Mouse (Mus musculus) gastrocnemius, postnatal 14 days (tissue): ENCODE results near the gene Ptk6. TPM values are rescaled to one million over a fixed set of nuclear protein-coding genes. Genes with fewer than 3 reads are reported as not detected.
"Not testable (repeated sequence)": the region's sequence is repeated elsewhere in the genome, so short reads cannot be mapped to it uniquely, and the experiment has no call there.

Experiments
- DNase-seq: peaks from one replicate; pipeline ENCODE4 v3.0.0; 2021; ENCODE audit warnings: mixed read lengths
- intact Hi-C: fragments of 180-260 bp; cut with DNase I; formaldehyde crosslinking; loops from one replicate; pipeline ENCODE4 v1.15.1; 2025; ENCODE audit warnings: low total_unique reads
- total RNA-seq, 2 experiments: library from RNA; stranded (reverse); gene quantifications; 2 replicates each; pipeline ENCODE4 v1.2.3; 2021

The Ptk6 gene
- total RNA-seq, 2 experiments from 2014 or later: not detected

DNA sequence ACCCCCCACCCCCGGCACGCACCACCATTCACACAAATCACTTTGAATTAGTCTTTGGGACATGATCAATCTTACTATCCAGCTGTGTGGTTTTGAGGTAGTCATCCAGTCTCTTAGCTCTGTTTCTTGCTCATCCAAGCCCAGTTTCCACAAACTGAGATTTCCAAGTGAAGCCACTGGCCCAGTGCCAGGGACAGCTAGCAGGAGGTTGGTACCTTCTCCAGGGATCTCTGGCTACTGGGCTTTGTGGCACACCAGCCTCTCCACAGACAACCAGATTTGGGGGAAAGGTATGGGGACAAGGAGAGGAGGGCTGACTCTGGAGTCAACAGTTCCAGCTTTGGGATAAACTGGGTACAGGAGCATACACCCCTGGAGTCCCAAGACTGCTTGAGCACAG, 17.8 kb upstream of the Ptk6 start:
- DNase-seq: no peak
- intact Hi-C loops: no loop called here

DNA sequence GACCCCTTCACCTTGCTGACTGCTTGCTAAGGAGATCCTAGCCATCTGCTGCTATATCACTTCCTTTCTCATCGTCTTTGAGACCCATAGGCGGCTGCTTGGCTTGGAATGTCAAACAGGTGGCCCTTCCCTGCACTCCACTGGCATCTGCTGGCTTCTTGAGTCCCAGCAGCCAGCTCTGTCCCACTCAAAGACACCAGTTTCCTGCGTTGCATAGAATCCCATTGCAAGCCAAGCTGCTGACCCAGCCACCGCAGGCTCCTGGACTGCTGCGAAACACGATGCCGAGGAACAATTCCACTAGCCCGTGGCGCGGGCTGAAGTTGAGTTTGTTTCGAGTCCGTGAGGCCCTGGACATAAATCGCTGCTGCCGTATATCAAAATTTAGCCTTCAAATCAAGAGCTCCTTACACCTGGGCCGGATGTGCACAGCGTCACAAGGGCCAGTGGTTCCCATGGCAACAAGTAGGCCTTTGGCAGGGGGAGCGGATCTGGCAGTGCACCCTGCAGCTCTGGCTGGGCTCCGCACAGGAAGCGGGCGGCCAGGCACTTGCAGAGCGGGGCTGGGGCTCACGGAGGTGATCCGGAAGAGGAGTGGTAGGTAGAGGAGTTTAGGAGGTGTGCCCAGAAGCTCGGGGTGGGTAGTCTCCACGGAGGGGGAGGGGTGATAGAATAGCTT, 17.1 kb upstream of the Ptk6 start, which contains the start of gene Fndc11:
Gene Fndc11 (plus strand): TSS at position 476 of the 679 bp plus-strand sequence.
- peak; percentile 75 for DNase-seq
- intact Hi-C loops: no loop called here

DNA sequence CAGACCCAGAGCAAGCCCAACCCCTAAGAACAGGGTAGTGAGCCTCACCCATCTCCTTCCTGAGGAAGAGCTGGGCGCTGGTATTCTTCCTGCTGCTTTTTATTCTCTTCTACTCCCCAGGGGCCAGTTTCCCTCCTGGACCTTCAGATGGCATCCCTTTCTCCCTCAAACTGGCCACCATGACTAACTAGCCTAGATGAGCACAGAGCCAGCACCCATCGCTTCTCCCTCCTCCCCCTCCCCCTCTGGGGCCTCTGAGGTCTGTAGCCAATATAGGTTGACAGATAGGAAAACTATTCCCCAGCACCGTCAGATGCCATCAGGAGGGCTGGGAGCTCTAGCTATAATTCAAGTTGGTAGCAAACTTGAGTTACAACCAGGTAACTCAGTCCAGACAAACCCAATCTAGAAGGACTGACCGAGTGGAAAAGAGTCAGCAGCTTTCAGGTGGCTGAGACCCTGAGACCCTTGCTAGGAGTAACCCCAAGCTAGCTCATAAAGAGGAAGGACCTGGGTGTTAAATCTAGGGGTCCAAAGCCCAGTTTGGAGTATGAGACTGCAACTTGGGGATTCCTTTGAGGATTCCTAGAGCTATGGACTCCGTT, 16.4 kb upstream of the Ptk6 start:
- DNase-seq: no peak
- intact Hi-C loops: no loop called here

DNA sequence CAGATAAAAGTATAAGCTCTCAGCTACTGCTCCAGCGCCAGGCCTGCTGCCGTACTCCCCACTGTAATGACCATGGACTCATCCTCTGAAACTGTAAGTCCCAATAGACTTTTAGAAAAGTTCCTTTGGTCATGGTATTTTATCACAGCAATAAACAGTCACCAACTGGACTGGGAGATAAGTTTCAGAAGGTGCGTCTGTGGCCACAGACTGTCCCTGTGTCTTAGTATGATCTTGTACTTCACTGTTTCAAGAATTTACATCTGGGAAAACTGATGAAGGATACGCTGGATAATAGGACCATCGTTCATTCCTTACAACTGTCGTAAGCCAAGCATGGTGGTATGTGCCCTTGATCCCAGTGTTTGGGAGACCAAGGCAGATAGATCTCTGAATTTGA, 13.4 kb upstream of the Ptk6 start:
- intact Hi-C loops: no loop called here
- no peak for DNase-seq

DNA sequence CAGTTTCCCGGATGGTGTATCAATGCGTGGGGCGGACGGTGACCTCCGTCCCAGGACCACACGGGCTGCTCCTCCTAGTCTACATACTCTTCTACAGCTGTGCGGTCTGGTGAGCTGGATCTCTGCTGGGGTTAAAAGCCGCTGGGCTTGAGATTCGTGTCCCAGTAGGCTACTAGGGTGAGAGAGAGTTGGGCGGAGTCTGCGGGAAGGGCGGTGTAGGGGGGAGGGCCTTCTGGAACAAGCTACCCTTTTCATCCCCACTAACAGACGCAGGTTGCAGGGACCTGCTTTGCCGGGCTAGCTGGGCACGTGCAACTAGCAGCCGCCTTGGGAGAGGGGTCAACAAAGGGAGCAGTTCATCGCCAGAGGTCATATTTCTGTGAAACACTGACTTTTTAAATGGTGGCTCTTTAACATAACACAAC, 10.4 kb upstream of the Ptk6 start, which contains the start of gene Srms:
Gene Srms (minus strand): TSS at position 165 of the 425 bp plus-strand sequence.
- intact Hi-C loops: no loop called here
- no peak for DNase-seq

DNA sequence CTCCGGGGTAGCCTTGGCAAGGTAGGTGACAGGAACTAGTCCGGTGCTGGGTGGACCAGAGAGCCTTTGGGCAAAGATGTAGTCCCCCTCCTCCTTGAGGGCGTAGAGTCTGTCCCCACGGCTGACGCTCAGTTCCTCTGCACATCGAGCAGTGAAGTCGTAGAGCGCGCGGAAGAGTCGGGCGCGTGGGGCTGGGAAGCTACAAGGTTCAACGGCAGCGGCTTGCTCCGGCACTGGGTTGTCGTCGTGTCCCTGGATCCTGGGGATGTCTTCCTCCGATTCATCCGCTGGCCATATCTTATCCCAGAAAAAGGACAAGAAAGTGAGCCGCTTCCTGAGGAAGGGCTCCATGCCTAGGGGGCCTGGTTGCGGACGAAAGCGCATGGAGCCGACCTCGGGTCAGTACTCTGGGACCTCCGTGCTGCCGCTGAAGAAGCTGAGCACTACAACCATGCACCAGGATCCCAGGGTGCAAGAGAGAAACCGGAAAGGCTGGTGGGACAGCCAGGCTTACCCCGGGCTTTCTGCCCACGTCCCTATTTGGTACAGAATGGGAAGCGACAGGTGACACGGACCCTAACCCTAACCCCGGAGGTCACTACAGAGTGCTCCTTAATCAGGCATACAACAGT, 9.9 kb upstream of the Ptk6 start:
- intact Hi-C loops: no loop called here
- no peak for DNase-seq

DNA sequence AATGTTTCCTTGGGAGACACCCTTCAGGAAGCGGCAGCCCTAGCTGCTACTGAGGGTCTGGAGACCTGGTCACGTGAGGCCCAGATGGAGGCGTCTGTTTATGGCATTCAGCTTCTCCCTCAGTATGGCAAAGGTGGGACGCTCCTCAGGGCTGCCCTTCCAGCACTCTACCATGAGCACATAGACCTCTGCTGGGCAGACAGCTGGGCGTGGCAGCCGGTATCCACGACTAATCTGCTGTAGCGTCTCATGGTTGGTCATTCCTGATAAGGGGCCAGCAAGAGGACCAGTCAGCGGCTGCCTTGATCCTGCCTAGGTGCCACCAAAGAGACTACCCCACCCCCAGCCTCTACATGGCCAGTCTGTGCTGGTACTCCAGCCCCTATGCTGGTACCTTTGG, 3.5 kb upstream of the Ptk6 start:
- intact Hi-C loops: no loop called here

DNA sequence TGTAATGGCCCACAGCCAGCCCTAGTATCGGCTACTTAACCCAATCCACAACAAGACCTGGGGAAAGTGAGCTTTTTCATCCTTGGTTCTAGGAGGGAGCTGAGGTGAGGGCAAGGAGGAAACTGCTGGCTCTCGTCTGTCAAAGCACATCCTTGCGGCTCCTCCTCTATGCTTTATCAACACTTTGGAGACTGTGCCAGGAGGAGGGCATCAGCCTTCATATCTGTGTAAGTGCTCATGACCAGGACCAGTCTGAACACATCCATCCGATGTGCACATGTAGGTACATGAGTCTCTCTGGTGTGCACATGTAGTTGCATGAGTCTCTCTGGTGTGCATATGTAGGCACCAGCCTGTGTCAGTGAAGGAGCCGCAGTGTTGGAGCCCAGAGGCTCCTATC, 3.1 kb upstream of the Ptk6 start:
- intact Hi-C loops: no loop called here

More for the DNA sequence above, 3.5 kb upstream of the Ptk6 start:
- DNase-seq: no peak

DNA sequence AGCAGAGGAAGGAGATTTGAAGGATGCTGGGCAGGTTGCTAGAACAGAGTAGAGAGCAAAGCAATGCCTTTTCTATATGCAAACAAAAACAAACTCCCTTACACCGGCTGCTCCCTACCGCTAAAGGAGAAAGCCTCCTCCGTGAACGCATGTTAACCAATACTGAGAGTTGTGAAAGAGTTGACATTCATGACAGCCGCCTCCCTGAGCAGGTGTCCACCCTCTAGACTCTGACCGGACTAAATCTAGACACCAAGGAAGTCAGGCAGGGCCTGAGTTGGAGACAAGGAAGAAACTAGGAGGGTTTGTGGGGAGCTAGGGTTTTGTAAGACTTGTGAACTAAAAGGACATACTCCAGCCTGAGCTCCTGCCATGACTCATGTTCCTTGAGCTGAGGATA, 297 bp upstream of the Ptk6 start:
- intact Hi-C loops: no loop called here
- DNase-seq: no peak

More for the DNA sequence above, 3.1 kb upstream of the Ptk6 start:
- DNase-seq: no peak

DNA sequence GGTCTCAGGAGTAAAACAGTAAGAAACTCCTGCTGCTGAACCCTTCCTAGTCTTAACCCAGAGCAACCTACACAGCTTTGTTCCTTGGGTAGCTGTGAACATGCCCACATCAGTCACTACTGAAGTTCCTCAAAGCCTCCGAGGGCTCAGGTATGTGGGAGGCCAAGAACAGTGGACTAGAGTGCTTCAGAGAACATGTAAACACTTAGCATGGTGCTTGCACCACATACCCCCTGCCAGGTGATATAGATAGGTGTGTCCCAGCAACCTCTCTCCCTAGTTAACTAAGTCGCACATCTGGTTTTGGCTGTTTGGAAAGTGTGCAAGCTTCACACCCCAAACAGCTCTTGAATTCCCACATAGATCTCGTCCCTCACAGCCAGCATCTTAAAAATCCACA, 983 bp downstream of the Ptk6 start:
- intact Hi-C loops: no loop called here
- DNase-seq: no peak

DNA sequence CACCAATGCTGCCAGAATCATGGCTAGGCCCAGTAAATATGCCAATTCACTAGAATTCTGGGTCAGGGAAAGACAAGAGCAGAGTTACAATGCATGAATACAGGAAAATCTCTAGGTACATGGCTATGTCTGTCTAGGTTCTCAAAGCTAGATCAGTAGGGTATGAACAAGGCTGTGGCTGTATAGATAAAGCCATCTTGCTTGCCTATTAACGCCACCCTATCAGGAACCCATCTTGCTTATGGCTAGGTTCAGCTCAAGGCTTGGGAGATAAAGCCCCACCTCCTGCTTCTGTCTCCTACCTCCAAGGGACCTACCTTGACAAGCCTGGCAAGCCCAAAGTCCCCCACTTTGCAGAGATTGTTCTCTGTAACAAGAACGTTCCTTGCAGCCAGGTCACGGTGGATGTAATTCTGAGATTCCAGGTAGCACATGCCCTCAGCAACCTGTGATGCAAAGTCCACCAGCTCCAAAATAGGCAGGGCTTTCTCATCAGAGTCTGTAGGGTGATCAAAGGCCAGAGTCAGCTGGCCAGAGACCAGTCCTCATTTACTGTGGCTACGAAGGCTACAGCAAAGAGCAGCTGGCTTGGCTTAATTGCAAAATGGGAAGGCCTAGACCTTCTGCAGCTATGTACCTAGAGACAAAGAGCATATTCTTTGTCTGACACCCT, 5.8 kb downstream of the Ptk6 start:
- intact Hi-C loops: no loop called here
- no peak for DNase-seq

DNA sequence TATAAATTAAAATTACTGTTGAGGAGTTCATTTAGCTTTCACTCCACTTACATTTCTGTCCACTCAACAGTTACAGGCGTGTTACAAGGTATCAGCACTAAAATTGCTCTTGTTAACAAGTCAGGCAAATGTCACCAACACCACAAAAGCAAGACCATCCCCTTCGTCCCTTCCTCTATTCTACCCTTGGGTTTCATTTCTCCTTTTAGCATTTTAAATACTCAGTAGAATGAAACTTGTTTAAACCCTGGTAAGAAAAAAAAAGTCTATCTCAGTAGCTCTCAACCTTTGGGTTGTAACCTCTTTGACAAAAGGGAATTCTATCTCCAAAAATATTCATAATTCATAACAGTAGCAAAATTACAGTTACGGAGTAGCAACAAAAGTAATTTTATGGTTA, 9.5 kb downstream of the Ptk6 start:
- intact Hi-C loops: no loop called here
- DNase-seq: no peak

DNA sequence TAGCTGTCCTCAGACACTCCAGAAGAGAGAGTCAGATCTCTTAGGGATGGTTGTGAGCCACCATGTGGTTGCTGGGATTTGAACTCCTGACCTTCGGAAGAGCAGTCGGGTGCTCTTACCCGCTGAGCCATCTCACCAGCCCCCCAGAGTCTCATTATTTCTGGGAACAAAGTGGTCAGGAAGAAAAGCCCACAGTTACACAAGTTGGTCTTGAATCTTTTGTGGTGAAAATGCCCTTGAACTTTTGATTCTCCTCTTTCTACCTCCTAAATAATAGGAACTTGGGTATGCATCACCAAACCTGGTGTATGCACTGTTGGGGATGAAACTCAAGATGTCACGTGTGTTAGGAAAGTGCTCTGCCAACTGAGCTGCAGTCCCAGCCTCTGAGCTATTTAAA, 10.7 kb downstream of the Ptk6 start:
- intact Hi-C loops: no loop called here
- DNase-seq: no peak

DNA sequence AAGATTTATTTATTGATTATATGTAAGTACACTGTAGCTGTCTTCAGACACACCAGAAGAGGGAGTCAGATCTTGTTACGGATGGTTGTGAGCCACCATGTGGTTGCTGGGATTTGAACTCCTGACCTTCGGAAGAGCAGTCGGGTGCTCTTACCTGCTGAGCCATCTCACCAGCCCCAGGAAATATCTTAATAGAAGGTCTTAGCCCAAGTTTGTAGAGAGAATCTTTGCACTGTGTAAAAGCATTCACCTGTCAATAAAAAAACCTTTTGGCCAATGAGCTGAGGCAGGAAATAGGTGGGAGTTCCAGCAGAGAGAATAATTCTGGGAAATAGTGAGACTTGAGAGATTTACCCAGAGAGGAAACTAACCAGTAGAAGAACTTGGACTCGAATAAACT, 11.2 kb downstream of the Ptk6 start:
- DNase-seq, intact Hi-C loops: not testable (repeated sequence)

DNA sequence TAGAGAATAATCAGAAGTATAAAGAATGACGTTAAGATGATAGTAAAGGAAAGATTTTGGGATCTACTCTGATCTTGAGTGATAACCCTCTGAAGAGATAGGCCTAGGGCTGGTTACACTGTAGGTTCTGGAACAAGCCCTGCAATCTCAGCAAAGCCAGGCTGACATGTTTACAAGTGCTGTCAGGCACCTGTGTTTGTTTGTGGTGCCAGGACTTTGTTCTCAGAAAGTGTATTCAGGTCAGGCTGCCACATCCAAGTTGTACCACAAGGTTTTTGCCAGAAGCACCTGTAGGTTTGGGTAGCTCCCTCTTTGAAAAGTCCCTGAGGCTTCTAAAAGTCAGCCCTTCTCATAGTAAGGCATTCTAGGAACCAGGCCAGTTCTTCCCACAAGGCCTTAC, 13.3 kb downstream of the Ptk6 start:
- intact Hi-C loops: no loop called here
- DNase-seq: no peak

DNA sequence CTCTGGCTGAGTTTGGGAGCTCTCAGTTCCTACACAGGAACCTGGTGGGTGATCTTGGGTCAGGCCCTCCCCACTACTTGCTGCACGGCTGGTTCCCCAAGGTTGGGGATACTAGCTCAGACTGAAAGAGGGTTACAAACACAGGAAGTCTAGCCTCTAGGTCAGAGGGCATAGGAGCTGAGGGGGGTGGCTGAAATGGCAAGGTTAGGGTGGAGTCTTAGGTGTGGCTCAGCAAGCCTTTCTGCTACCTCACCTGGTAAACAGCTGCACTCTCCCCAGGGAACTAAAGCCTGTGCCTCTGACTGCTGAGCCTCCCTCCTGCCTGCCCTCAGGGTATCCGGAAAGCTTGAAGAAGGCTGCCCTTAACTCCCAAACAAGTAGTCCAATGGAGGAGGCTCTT, 13.9 kb downstream of the Ptk6 start:
- intact Hi-C loops: no loop called here
- DNase-seq: no peak

DNA sequence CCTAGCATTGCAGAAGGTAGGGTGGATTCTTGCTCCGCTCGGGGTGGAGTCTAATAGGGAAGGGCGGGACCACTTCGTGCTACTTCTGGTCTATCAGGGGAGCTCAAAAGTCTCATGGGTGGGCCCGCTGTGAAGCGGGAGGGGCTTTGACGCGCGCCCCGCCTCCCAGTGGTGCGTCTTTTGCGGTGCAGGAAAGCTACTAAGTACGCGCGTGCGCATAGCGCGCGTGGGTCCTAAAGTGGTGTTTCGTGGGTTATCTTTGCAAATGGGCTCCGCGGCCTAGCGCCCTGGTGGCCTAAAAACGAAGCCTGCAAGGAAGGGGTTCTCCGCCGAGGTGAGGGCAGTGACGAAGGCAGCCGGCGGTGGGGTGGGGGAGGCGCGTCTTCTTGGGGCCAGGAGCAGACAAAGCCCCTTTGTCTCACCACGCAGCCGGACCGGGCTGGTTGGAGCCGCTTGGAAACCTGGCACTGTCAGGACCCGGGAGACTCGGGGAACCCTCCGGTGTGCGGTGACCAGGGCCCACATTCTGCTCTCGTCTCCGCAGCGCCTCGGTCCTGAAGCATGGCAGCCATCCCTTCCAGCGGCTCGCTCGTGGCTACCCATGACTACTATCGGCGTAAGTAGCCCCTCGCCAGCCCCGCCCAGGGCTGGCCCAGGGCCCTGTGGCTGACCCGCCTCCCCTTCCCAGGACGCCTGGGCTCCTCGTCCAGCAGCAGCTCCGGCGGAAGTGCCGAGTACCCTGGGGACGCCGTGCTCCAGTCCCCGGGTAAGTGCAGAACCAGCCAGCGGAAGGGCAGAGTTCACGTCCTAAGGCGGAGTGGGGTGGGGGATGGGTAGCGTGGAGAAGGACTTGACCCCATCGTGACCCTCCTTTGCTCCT, 15.2 kb downstream of the Ptk6 start, which contains the start of gene Ppdpf:
Gene Ppdpf (plus strand): TSS at position 127 of the 880 bp plus-strand sequence.
- intact Hi-C loops: no loop called here
- peak; percentile 91 for DNase-seq

DNA sequence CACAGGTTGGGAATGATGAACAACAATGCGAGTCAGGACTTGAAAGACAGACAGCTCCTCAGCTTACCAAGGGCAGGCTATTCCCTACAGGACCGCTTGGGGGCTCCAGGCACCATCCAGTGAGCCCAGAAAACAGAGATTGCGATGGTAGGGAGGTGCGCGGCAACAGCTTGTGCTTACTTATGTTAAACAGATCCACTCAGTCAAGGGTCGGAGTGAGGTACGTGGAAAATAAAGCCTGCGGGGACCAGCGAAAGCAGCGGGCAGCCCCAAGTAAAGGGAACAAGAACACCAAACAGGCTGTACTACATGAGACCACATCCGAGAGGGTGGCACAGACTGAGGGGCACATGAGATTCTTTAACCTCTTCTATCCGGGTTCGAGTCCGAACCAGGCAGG, 16.0 kb downstream of the Ptk6 start:
- DNase-seq: peak; percentile 80
- intact Hi-C loops: no loop called here

DNA sequence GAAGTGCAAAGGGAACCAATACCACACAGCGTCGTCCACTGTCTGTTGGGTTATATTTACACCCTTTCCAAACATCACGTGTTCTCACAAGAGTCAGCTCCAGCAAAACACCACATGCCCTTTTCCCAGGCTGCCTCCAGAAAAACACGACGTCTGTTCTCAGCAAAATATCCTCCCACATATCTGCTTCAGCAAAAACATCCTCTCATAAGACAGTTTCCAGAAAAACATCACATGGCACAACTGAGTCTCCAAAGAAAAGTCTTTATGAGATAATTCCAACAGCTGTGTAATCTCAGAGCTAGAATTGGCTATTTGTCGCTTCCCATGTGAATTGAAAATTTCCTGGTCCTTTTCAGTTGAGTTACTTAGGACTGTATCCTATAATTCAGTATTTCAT, 21.7 kb downstream of the Ptk6 start:
- intact Hi-C loops: loop anchor here (5.0 kb wide), 1 partner anchor 151 kb away; no protein-coding TSS in a partner anchor
- DNase-seq: no peak
